Mouse (Mus musculus) megakaryocyte, embryonic 14.5 days (primary cell): ENCODE data around the gene Gm14139.
"Not testable (repeated sequence)": the region's sequence is repeated elsewhere in the genome, so short reads cannot be mapped to it uniquely, and the experiment has no call there.

ENCODE experiments used
- FLI1 ChIP-seq: IDR thresholded peaks from 2 replicates; pipeline ENCODE4 v1.6.1; 2012; ENCODE audit warnings: low read length, inconsistent platforms, mixed read lengths
- GATA1 ChIP-seq: IDR thresholded peaks from 3 replicates; pipeline ENCODE4 v1.6.1; 2012; ENCODE audit warnings: mixed read lengths, low read length, inconsistent platforms, borderline replicate concordance

GRCm38 (mm10) chr2:150181046-150181445 lies 509 bp upstream of the Gm14139 start:
- not testable (repeated sequence) for TF ChIP-seq GATA1, FLI1
